Mouse (Mus musculus) left cerebral cortex, adult 9 months (tissue): ENCODE measurements at regions not wholly inside any gene's neighbourhood (a gene's known extent, or its start where the extent isn't known, plus 50 kb on each side); places are given as distances from the start of the nearest gene placed in this dataset.

Source experiments
- DNase-seq, 2 experiments: peaks; one replicate each; pipeline ENCODE4 v3.0.0; 2022; ENCODE audit warnings: low spot score in 2 of 2

DNA sequence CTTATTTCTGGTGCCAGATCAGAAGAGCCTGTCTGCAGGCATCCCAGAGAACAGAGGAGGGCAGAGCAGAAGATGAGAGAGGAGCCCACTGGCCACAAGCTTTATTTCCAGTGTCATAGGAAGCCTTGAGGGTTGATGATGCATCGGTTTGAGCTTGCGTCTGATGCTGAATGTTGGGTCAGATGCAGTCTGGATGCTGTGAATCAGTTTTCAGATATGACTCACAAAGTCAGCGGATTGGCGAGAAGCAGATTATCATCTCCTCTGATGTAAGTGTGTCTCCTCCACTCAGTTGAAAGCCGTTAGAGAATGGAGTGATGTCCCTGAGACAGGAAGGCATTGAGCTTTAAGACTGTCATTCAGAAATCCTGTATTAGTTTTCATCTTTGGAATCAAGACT lies 197.3 kb upstream of the Gm6793 start:
- DNase-seq = peak in 1 of 2 experiments; percentile 13

DNA sequence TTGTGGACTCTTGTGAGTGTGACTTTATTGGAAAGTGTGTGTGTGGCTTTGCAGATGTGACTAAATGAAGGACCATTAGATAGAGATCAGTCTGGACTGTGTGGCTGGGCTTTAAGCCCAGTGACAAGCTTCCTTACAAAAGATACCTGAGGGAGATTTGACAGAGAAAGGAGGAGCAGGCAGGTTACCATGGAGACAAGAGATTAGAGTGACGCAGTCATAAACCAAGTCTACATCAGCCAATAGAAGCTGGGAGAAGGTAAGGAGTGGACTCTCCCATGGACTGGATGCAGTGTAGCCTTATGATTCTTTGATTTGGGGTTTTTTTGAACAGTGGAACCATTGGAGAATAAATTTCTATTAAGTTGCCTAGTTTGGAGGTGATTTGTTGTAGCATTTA lies 181.6 kb upstream of the Gm6793 start:
- DNase-seq = no peak

GRCm38 (mm10) chr8:112195880-112196279 lies 181.0 kb upstream of the Gm6793 start:
- DNase-seq = no peak

GRCm38 (mm10) chr8:112191846-112192245 lies 177.0 kb upstream of the Gm6793 start:
- DNase-seq = peak; percentile 7 to 54

GRCm38 (mm10) chr8:112189698-112190097 lies 174.9 kb upstream of the Gm6793 start:
- DNase-seq = no peak

DNA sequence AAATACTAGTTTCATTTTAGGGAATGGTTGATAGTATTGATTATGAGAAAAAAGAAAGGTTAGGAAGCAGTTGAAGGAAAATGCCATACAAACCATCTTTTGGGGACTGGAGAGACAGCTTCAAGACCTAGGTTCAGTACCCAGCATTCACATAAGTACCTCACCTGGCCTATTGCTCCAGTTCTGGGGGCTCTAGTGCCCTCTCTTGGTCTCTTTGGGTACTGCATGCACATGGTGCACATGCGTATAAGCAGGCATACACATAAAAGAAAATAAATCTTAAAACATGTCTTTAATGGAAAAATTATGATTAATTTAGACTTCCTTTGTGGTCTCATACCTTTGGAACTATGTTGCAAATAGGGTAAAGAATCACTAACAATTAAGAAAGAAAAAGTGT lies 155.3 kb upstream of the Gm6793 start:
- no peak for DNase-seq

GRCm38 (mm10) chr8:112156656-112157055 lies 141.8 kb upstream of the Gm6793 start:
- DNase-seq = no peak

DNA sequence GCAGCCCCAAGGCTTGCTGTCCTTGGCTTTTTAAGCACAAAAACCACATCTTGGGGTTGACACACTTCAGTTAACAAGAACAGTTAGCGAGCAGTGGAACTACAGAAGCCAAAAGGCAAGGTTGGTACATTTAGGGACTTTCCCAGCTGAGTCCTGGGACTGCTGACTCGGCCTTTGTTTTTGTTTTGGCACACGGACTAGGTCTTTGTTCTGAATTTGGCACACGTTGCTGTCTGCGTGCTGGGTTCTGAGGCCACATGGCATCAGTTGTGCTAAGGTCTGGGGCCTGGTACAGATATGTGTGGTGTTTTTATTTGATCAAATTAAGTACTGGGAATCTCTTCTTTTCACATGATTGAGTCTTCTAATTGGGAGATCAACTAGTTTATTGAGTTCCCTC lies 124.1 kb upstream of the Gm6793 start:
- DNase-seq = peak in 1 of 2 experiments; percentile 5

- no peak for DNase-seq
Measured at GRCm38 (mm10) chr8:112130196-112130595, 115.4 kb upstream of the Gm6793 start.

- DNase-seq = no peak
Measured at GRCm38 (mm10) chr8:112128833-112129518, 114.1 kb upstream of the Gm6793 start.

DNA sequence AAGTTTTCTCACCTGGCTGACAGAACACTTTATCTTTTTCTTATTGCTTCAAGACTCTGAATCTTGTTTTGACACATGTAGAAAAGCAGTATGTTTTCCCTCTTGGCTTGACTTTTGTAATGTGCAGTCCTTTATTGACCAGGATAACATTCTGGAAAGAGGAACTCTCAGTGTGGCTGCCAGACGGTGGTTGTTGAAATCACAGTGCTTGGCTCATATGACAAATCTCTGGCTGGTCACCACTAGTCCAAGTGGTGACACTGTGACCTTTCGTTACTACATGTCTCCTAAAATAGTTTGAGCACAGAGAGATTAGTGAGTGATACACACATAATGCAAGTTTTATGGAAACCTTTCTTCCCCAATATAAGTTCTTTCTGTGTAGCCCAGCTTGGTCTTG lies 97.1 kb upstream of the Gm6793 start:
- no peak for DNase-seq

GRCm38 (mm10) chr8:112097883-112098635 lies 83.2 kb upstream of the Gm6793 start:
- DNase-seq = peak in 1 of 2 experiments; percentile 39

DNA sequence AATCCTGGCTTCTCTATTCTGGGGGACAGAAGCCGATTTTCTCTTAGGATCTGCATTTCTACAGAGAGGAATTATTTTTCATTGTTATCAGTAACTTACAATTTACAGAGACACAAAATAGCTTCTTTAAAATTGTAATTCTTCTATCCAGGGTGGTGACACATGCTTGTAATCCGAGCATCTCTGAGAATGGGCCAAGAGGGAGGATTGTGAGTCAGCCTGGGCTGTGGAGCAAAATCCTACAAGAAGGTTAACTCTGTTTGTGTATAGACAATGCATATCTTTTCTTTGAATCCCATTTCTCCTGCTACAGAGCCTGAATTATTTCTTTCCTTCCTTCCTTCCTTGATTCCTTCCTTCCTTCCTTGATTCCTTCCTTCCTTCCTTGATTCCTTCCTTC lies 80.0 kb upstream of the Gm6793 start:
- no peak for DNase-seq

GRCm38 (mm10) chr8:112093554-112093953 lies 78.7 kb upstream of the Gm6793 start:
- DNase-seq = no peak

GRCm38 (mm10) chr8:112092831-112093230 lies 78.0 kb upstream of the Gm6793 start:
- DNase-seq = no peak

DNA sequence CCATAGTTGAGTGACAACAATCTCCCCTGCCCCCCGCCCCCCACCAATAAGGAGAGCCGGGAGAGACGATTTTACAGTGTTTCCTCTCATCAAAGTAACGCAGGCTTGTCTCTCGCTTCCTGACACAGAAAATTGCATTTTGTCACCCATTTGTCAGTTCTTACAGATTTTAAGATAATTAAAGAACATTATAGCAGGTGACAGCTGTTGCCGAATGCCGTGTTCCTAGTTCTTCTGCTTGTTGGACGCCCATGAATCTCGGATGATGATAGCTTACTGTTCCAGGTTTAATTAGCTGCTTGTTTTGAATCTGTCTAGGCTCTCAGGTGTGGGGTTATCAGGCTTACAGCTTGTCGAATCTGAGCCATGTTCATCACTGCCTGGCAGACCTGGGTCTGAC lies 63.8 kb upstream of the Gm6793 start:
- no peak for DNase-seq

DNA sequence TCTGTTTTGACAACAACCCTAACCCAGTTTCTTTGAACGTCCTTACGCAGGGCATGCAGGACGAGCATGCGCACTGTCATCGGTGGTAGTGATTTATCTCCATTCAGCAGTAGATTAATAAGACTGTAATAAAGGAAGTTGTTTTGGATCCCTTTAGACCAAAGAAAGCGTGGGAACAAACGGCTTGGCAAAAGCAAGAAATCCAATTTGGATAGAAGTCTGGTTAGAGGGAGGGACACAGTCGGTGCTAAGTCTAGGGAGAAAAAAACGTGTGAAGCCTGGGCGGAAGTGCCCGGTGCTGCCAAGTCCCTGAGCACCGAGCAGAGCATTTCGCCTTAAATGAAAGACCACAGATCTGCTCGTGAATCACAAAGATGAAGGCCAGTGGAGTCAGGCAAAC lies 57.4 kb upstream of the Gm6793 start:
- peak in 1 of 2 experiments; percentile 8 for DNase-seq

- DNase-seq = peak in 1 of 2 experiments; percentile 25
Measured at GRCm38 (mm10) chr8:112070251-112070650, 55.4 kb upstream of the Gm6793 start.
